Mouse (Mus musculus) layer of hippocampus, adult 18-20 months (tissue): ENCODE data around the gene Otop2. TPM values are rescaled to one million over a fixed set of nuclear protein-coding genes. Genes with fewer than 3 reads are reported as not detected.

Experiments
- DNase-seq, 2 experiments: peaks; one replicate each; pipeline ENCODE4 v3.0.0; 2022; ENCODE audit warnings: low spot score in 2 of 2
- total RNA-seq, 2 experiments: library from RNA; stranded (reverse); gene quantifications; 2 replicates each; pipeline ENCODE4 v1.2.3; 2021

The Otop2 gene
- total RNA-seq, 2 experiments from 2014 or later = 0.20 to 1.0 TPM

DNA sequence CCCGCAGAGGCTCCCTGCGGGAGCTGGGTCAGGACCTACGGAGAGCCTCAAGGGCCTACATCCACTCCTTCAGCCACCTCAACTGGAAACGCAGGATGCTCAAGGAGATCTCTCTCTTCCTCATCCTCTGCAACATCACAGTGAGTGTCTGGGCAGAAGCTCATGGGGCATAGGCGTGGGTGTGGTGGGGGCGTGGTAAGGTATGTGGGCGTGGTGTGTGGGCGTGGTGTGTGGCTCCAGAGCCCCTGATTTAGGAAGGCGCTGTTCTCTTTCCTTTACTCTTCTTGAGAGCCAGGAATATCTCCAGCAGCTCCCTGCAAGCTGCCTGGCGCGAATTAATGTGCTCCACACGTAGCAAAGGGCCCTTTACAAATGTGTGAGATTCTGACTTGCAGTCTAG is 38.0 kb downstream of the Otop2 start:
- DNase-seq = no peak

- DNase-seq = no peak
Measured at GRCm38 (mm10) chr11:115345515-115345914, 38.6 kb downstream of the Otop2 start.

DNA sequence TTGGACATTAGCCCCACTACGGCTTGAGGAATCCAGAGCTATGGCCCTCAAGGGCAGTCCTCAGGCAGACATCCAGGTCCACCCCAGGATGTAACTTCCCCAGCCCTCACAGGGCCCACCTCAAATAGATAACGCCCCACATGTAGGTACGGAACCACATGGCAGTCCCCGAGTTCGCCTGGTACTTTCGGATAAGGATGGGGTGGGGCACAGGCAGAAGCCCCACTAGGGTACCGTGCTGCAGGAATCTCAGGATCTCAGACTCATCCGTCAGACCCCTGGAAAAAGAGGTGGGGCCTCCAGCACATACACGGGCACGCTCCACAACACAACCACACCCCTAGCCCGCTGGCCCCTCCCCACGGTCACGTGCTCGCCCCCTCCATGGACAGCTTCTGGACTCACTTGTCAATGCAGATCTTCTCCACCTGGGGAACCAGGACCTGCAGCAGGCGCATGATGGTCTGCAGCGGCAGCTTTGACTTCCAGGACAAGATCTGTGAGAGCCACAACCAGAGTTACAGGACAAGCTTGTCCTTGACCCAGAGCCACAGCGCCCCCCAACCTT is 41.8 kb downstream of the Otop2 start:
- no peak for DNase-seq

GRCm38 (mm10) chr11:115349976-115350375 is 43.0 kb downstream of the Otop2 start:
- no peak for DNase-seq

DNA sequence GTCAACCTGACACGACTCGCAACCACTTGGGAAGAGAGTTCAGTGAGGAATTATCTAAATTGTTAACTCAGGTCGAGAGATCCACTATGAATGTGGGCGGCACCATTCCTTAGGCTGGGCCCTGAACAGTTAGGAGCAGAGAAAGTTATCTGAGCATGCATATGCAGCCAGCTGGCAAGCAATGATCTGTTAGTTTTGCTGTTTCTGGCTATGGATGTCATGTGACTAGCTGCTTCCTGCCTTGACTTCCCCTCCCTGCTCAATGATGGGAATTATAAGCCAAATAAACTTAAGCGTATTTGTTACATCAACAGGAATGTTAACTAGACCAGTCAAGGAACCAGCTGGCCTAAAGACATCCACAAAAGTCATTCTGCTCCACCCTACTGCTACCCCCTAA is 46.4 kb downstream of the Otop2 start:
- no peak for DNase-seq

- peak in 1 of 2 experiments; percentile 78 for DNase-seq
Measured at GRCm38 (mm10) chr11:115354183-115354582, 47.2 kb downstream of the Otop2 start.

DNA sequence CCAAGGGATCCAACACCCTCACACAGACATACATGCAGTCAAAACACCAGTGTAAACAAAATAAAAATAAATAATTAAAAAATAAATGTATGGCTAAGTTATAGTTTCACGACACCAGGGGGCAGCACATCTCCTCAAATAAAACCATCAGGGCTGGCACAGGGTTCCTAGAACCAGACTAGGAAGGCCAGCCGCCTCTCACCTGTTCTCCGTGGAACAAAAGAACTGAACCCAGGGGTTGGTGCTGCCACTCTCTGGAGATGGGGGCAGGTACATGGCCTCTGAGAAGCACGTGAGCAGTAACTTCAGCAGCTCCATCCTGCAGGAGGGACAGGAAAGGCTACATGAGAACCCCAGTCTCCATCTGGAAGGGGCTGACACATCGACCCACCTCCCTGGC is 51.5 kb downstream of the Otop2 start:
- peak in 1 of 2 experiments; percentile 87 for DNase-seq

DNA sequence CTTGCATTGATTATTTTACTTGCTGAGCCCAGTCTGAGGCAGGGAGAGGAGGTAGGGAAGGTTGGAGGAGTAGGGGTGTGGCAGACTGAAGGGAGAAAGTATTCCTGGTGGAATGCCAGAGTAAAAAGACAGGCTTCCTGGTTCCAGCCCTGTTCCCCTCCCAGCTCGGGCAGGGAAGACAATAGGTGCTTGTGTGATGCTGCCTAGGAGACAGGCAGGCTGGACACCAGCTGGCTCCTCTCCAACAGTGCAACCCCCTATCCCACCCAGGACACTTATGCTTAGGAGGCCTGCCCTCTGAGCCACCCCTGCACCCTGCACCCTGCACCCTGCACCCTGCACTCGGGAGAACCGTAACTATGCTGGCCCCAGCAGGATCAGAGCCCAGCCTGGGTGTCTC is 52.3 kb downstream of the Otop2 start:
- no peak for DNase-seq

GRCm38 (mm10) chr11:115359726-115360125 is 52.8 kb downstream of the Otop2 start:
- DNase-seq = no peak

GRCm38 (mm10) chr11:115364136-115364535 is 57.2 kb downstream of the Otop2 start:
- no peak for DNase-seq

- no peak for DNase-seq
Measured at GRCm38 (mm10) chr11:115366039-115366705, 59.2 kb downstream of the Otop2 start.

DNA sequence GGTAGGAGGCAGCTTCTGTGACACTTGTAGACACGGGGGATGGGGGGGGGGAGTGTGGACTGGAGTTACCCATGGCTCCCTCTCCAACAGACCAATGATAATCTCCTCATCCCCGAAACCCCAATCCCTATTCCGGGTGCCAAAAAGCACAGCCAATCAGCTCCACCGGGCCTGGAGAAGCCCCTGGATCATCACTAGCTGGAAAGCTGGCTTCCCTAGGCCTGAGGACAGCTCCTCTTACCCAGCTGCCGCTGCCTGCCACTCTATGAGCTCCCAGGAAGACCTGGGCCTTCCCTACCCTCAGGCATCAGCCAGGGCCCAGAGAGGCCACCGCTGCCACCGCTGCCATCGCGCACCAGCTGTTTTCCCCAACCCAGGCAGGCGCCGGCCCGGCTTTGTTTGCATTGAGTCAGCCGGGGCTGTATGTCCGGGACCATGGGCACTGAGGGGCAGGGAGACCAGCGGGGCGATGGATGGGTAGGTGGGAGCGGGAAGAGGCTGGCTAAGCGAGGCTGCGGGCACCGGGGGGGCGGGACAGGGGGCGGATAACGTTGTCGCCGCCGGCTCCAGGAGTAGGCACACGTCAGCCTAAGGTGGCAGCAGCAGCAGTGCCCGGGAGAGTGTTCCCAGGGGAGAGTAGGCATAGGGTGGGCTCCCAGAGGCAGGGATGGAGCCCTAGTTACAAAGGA is 59.9 kb downstream of the Otop2 start:
- peak; percentile 66 to 69 for DNase-seq

GRCm38 (mm10) chr11:115367395-115367944 is 60.5 kb downstream of the Otop2 start, which contains the start of gene Hid1:
Gene Hid1 (minus strand): TSS chr11:115367756.
- peak; percentile 88 to 91 for DNase-seq

GRCm38 (mm10) chr11:115370368-115370767 is 63.4 kb downstream of the Otop2 start:
- DNase-seq = no peak

DNA sequence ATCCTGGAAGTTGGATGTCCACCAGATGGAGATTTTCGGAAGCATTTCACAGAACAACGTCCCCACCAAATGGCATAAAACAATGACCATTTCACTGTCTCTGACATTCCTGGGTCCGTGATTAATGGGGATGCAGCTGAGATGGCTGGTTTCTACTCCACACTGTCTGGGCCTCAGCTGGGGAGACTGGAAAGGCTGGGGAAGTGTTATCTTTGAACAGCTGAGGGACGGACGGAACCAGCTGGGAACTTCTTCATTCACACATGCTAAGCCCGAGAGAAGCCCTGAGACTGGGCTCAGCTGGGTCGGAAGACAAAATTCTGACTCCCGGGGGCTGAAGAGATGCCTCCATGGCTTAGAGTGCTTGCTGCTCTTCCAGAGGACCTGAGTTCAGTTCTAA is 64.4 kb downstream of the Otop2 start:
- DNase-seq = no peak

DNA sequence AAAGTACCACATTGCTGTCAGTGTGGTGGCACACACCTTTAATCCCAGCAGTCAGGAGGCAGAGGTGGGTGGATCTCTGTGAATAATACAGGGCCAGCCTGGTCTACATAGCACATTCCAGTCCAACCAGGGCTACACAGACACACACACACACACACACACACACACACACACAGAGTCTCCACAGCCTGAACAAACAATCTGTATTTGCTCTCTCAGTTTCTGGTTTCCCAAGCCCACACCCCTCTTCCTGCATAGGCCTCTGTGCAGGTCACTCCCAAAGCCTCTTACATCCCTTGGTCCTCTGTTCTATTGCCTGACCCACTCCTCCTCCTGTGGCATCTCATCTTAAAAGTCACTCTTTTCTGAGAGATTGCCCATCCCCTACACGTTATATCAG is 65.1 kb downstream of the Otop2 start:
- DNase-seq = no peak

DNA sequence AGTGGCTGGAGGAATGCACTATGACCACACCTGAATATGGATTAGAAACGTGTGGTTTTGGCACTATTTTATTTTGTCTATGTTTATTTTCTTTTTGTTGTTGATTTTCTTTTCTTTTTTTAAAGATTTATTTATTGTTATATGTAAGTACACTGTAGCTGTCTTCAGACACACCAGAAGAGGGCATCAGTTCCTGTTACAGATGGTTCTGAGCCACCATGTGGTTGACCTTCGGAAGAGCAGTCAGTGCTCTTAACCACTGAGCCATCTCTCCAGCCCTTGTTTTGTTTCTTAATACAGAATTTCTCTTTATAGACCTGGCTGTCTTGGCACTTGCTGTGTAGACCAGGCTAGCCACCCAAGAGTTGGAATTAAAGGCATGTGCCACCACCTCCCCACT is 65.8 kb downstream of the Otop2 start:
- DNase-seq = no peak

DNA sequence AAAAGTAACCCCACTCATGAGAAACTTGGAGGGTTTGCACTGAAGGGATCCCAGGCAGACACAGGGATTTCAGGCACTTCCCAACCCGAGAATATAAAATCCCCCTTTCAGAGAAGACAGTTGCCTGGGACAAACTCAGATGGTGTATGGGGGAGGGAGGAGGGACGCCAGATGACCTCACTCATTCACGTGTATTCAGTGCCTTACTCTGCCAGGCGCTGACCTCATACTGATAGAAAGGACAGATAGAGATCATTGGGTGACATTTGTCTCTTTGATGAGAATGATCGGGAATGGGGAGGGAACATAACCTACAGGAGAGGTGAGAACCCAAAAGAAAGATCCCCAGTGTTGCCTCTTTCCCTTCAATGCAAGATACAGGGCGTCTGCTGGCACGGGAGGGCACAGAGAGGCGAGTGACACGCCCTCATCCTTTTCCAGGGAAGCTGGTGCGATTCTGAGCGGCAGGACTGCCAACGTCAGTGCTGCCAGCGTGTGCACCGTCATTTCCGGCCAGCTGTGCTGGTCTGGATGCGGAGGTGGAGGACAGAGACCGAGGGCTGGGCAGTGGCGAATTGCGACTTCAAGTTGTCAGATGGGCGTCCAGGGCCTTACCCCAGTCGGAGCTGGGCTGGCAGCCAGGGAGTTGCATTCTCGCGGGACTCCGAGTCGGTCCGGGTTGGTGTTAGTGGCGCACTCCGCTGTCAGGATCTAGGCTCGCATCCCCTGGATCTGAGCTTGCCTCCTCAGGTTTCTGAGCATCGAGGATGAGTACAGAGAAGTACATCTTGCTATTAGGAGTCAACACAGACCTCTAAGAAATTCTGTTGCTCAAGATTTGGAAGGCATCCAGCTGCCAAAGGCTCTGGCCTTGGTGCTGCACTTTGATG is 67.1 kb downstream of the Otop2 start:
- peak; percentile 64 to 78 for DNase-seq

DNA sequence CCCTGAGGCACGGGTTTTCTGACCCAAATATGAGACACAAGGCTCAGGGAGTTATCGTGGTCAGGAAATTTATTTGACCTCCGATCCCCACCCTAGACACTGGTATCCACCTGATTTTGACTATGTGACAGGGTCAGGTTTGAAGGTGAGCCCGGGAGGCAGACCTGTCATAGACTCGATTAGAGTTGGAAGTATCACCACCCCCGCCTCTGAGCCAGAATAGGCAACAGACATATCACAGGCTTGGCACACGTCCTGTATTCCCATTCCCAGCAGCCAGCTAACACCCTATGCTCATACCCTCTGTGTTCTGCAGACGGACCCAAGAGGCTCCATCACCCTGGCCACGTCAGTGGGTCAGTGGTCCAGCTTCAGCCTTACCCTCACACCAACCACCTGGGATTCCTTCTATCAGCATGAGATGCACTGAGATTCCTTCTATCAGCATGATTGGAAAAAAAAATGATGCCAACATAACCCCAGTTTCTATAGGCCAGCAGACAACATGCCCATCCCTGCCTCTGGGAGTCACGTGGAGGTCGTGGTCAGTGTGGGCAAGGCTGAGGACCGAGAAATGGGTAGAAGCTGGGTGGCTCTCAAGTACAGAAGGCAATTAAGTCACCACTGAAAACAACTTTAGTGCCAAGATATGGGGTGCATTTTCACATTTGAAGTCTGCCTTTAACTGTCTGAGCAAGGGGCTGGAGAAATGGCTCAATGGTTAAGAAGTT is 67.9 kb downstream of the Otop2 start:
- peak in 1 of 2 experiments; percentile 78 for DNase-seq

- no peak for DNase-seq
Measured at GRCm38 (mm10) chr11:115376722-115377121, 69.8 kb downstream of the Otop2 start.
